Comparison of ENCODE assay signal across 20 mouse cellular contexts in genomic region chr1:191856886-191857651, GRCm38 (mm10). TPM values are rescaled to one million over a fixed set of nuclear protein-coding genes. Genes with fewer than 3 reads are reported as not detected.
DNase-seq lines count a peak whose midpoint lies in the region; ATAC-seq and TF ChIP-seq lines count a peak whose summit lies in the region.
"Had no signal": no experiment of that assay in that cellular context is flagged by ENCODE, and none has a peak within 500 bp of the region (broad histone marks: within the 10 kb centered on the region; RNA-seq: fewer than 3 reads in every experiment).

No protein-coding gene starts in this region.

- ATAC-seq in kidney, embryonic 16.5 days (ENCODE audit: low FRiP score, low TSS enrichment), result no peak
- no peak for ATAC-seq in liver, embryonic 14.5 days (ENCODE audit: insufficient read depth)
- ATAC-seq in liver, embryonic 11.5 days (replicated peaks; ENCODE audit: low FRiP score), result no peak
- ATAC-seq: forebrain, postnatal 0 days; intestine, postnatal 0 days had no signal

- no peak overlapping the region for H3K9ac ChIP-seq in kidney, embryonic 16.5 days (replicated peaks; ENCODE audit: low read length)
- H3K9ac ChIP-seq in liver, embryonic 14.5 days (replicated peaks), result peak overlapping the region; percentile 68; the same call in 1 of the 2 replicates
- no peak overlapping the region for H3K9ac ChIP-seq in liver, embryonic 11.5 days (ENCODE audit: low read depth, low read length)
- H3K9ac ChIP-seq: forebrain, embryonic 12.5 days; forebrain, postnatal 0 days; hindbrain, embryonic 14.5 days; neural tube, embryonic 12.5 days had no signal

- DNase-seq in cerebellum, postnatal 10 days, result peak; percentile 77 to 78
- no peak for DNase-seq in cerebellum, postnatal 4 days (ENCODE audit: low spot score in 2 of 2)
- DNase-seq in kidney, adult 9 months, result peak; percentile 39
- no peak for DNase-seq in liver, embryonic 14.5 days (ENCODE audit: low read depth in 3 of 3, low spot score in 3 of 3)
- no peak for DNase-seq in liver, embryonic 11.5 days (ENCODE audit: low spot score)
- DNase-seq in gastrocnemius, postnatal 10 days, result no peak
- DNase-seq: adrenal gland, postnatal 25 days; forebrain, postnatal 0 days; heart, postnatal 10 days; lung, postnatal 36 days; thymus, adult 2 months; thymus, postnatal 36 days had no signal

- H3K27ac ChIP-seq in kidney, embryonic 16.5 days (ENCODE audit: low read length), result no peak overlapping the region
- peak overlapping the region; percentile 97; the same call in 1 of the 2 replicates for H3K27ac ChIP-seq in liver, embryonic 14.5 days
- H3K27ac ChIP-seq in liver, embryonic 11.5 days (ENCODE audit: low read depth, low read length), result no peak overlapping the region
- H3K27ac ChIP-seq: forebrain, embryonic 12.5 days; hindbrain, embryonic 14.5 days; neural tube, embryonic 12.5 days had no signal

- 79% methylated on average over 5 of the region's 5 CpGs for WGBS in kidney, embryonic 16.5 days
- 81% methylated on average over 5 of the region's 5 CpGs for WGBS in liver, embryonic 14.5 days (ENCODE audit: insufficient replicate concordance)
- WGBS in liver, embryonic 11.5 days, result 86% methylated on average over 5 of the region's 5 CpGs

- H3K4me2 ChIP-seq in kidney, embryonic 16.5 days (replicated peaks; ENCODE audit: low read depth, low read length), result no peak overlapping the region
- no peak overlapping the region for H3K4me2 ChIP-seq in liver, embryonic 14.5 days (ENCODE audit: low read depth)
- H3K4me2 ChIP-seq in liver, embryonic 11.5 days, result no peak overlapping the region
- H3K4me2 ChIP-seq: forebrain, embryonic 12.5 days; hindbrain, embryonic 14.5 days; midbrain, embryonic 11.5 days; neural tube, embryonic 12.5 days had no signal

- TF ChIP-seq CTCF in liver, embryonic 14.5 days (IDR thresholded peaks at IDR 0.05; ENCODE audit: low read depth), result no peak

- no peaks in the 10 kb centered on the region for H3K27me3 ChIP-seq in kidney, embryonic 16.5 days (ENCODE audit: insufficient read depth, low read length)
- no peaks in the 10 kb centered on the region for H3K27me3 ChIP-seq in liver, embryonic 14.5 days (ENCODE audit: control insufficient read depth, insufficient read depth, low read length)
- no peaks in the 10 kb centered on the region for H3K27me3 ChIP-seq in liver, embryonic 11.5 days (replicated peaks; ENCODE audit: control insufficient read depth, insufficient read depth, low read length)
- H3K27me3 ChIP-seq: forebrain, embryonic 12.5 days; heart, embryonic 13.5 days; neural tube, embryonic 12.5 days had no signal

- TF ChIP-seq EP300 in liver, embryonic 14.5 days (IDR thresholded peaks at IDR 0.05; ENCODE audit: low read depth), result no peak

- H3K4me1 ChIP-seq in kidney, embryonic 16.5 days (ENCODE audit: insufficient read depth, low read length), result 0 out of 2 replicates have a peak, but pooled peaks cover 6% of the 10 kb centered on the region
- peaks cover 37 to 47% of the 10 kb centered on the region in 2 experiments for H3K4me1 ChIP-seq in liver, embryonic 14.5 days (replicated peaks; ENCODE audit: control insufficient read depth in 2 of 2, insufficient read depth in 2 of 2, low read length in 1 of 2)
- H3K4me1 ChIP-seq in liver, embryonic 11.5 days (replicated peaks; ENCODE audit: control insufficient read depth, insufficient read depth, low read length), result peaks cover 23% of the 10 kb centered on the region
- H3K4me1 ChIP-seq: forebrain, embryonic 12.5 days; neural tube, embryonic 12.5 days had no signal

- peaks cover 7% of the 10 kb centered on the region; the same call in 1 of the 2 replicates for H3K9me3 ChIP-seq in kidney, embryonic 16.5 days (ENCODE audit: low read length)
- H3K9me3 ChIP-seq in liver, embryonic 14.5 days (ENCODE audit: control insufficient read depth, low read length), result no peaks in the 10 kb centered on the region
- H3K9me3 ChIP-seq in liver, embryonic 11.5 days (ENCODE audit: control insufficient read depth, low read length), result 0 out of 2 replicates have a peak, but pooled peaks cover 2% of the 10 kb centered on the region
- H3K9me3 ChIP-seq: forebrain, embryonic 12.5 days; neural tube, embryonic 12.5 days had no signal

- no peaks in the 10 kb centered on the region for H3K36me3 ChIP-seq in kidney, embryonic 16.5 days (ENCODE audit: insufficient read depth, low read length)
- H3K36me3 ChIP-seq in liver, embryonic 14.5 days (replicated peaks; ENCODE audit: control insufficient read depth, insufficient read depth, low read depth), result no peaks in the 10 kb centered on the region
- H3K36me3 ChIP-seq in liver, embryonic 11.5 days (ENCODE audit: control insufficient read depth, insufficient read depth, low read length), result no peaks in the 10 kb centered on the region
- H3K36me3 ChIP-seq: forebrain, embryonic 12.5 days; heart, embryonic 13.5 days; neural tube, embryonic 12.5 days had no signal

- no peak overlapping the region for H3K4me3 ChIP-seq in kidney, embryonic 16.5 days (ENCODE audit: low read length)
- H3K4me3 ChIP-seq in liver, embryonic 14.5 days (ENCODE audit: insufficient read depth in 1 of 2, low read depth in 2 of 2, low read length in 2 of 2), result no peak overlapping the region
- H3K4me3 ChIP-seq in liver, embryonic 11.5 days (ENCODE audit: low read depth, low read length), result no peak overlapping the region
- H3K4me3 ChIP-seq: forebrain, embryonic 12.5 days; heart, embryonic 13.5 days; myocyte; neural tube, embryonic 12.5 days had no signal

RNA-seq across cellular contexts. Expression of gene Nek2, which starts 35.8 kb away (rescaled TPM):
- polyA plus RNA-seq in kidney, embryonic 16.5 days (2015; fragmentation: Nextera tagmentation; extraction: Ambion mirVana), result 50.8 and 52.3 TPM in 2 replicates
- polyA plus RNA-seq in liver, embryonic 14.5 days (2012; rRNA removed), result 11.2 and 14.4 TPM in 2 replicates
- polyA plus RNA-seq in liver, embryonic 14.5 days (2014; fragmentation: Nextera tagmentation; extraction: Ambion mirVana), result 28.8 and 33.0 TPM in 2 replicates
- 54.2 and 60.5 TPM in 2 replicates for polyA plus RNA-seq in liver, embryonic 11.5 days (2014; fragmentation: Nextera tagmentation; extraction: Ambion mirVana)
- total RNA-seq in gastrocnemius, postnatal 10 days (2021), result 1 to 10 TPM; 4.7 to 4.9 TPM

RNA-seq across cellular contexts. Expression of gene Slc30a1, which starts 49.5 kb away (rescaled TPM):
- polyA plus RNA-seq in kidney, embryonic 16.5 days (2015; fragmentation: Nextera tagmentation; extraction: Ambion mirVana), result 1.6 and 2.0 TPM in 2 replicates
- 3.8 and 5.9 TPM in 2 replicates for polyA plus RNA-seq in liver, embryonic 14.5 days (2012; rRNA removed)
- polyA plus RNA-seq in liver, embryonic 14.5 days (2014; fragmentation: Nextera tagmentation; extraction: Ambion mirVana), result 2.1 and 3.2 TPM in 2 replicates
- 2.6 and 3.1 TPM in 2 replicates for polyA plus RNA-seq in liver, embryonic 11.5 days (2014; fragmentation: Nextera tagmentation; extraction: Ambion mirVana)
- 1 to 10 TPM; 7.5 to 8.9 TPM for total RNA-seq in gastrocnemius, postnatal 10 days (2021)

Comparison
In these comparisons a context has a peak if more than half of its experiments do, and no peak if none do; other contexts are left out.
1. DNase-seq: peak in cerebellum, postnatal 10 days (2 of 2) and kidney, adult 9 months (single experiment); none in cerebellum, postnatal 4 days (0 of 2), liver, embryonic 14.5 days (0 of 3), liver, embryonic 11.5 days (single experiment) and gastrocnemius, postnatal 10 days (single experiment).